Mouse (Mus musculus) embryonic facial prominence, embryonic 14.5 days (tissue): ENCODE data around the gene Casq2. TPM values are rescaled to one million over a fixed set of nuclear protein-coding genes. Genes with fewer than 3 reads are reported as not detected.

ENCODE experiments used
- ATAC-seq: fragments of 200-750 bp; cut with Nextera tagmentation; 2 replicates; pipeline ENCODE4 v1.8.0; 2017; ENCODE audit warnings: low read depth, moderate number of reproducible peaks, moderate TSS enrichment
- DNase-seq: peaks from one replicate; pipeline ENCODE4 v3.0.0-alpha.2; 2015; ENCODE audit warnings: low spot score
- H3K27ac ChIP-seq: fragments of 300-500 bp; sonication (generic); replicated peaks from 2 replicates; pipeline ENCODE4 v1.5.1; 2014; ENCODE audit warnings: low read depth, mild to moderate bottlenecking, low read length, moderate library complexity
- H3K27me3 ChIP-seq: fragments of 300-500 bp; sonication (generic); replicated peaks from 2 replicates; pipeline ENCODE4 v1.6.1; 2014; ENCODE audit warnings: low read length; ENCODE audit not compliant: control insufficient read depth, insufficient read depth
- H3K36me3 ChIP-seq: fragments of 300-500 bp; sonication (generic); 2 replicates; pipeline ENCODE4 v1.6.1; 2014; ENCODE audit warnings: low read length, mixed read lengths; ENCODE audit not compliant: control insufficient read depth, insufficient read depth
- H3K4me1 ChIP-seq: fragments of 300-500 bp; sonication (generic); 2 replicates; pipeline ENCODE4 v1.6.1; 2014; ENCODE audit warnings: antibody characterized with exemption, low read length; ENCODE audit not compliant: control insufficient read depth, insufficient read depth
- H3K4me2 ChIP-seq: fragments of 300-500 bp; sonication (generic); 2 replicates; pipeline ENCODE4 v1.6.1; 2014; ENCODE audit warnings: low read depth, mild to moderate bottlenecking, low read length, moderate library complexity, mixed read lengths
- H3K4me3 ChIP-seq: fragments of 300-500 bp; sonication (generic); 2 replicates; pipeline ENCODE4 v1.5.1; 2014; ENCODE audit warnings: low read depth, mild to moderate bottlenecking, low read length
- H3K9ac ChIP-seq: fragments of 300-500 bp; sonication (generic); 2 replicates; pipeline ENCODE4 v1.6.1; 2014; ENCODE audit warnings: low read depth, mild to moderate bottlenecking, low read length, moderate library complexity, mixed read lengths
- H3K9me3 ChIP-seq: fragments of 300-500 bp; sonication (generic); 2 replicates; pipeline ENCODE4 v1.6.1; 2016; ENCODE audit warnings: low read length; ENCODE audit not compliant: control insufficient read depth
- WGBS: fragments of 180-500 bp; shearing (Covaris S2); extraction: QIAGEN DNeasy Blood & Tissue Kit; methylation state at CpG from one replicate; pipeline ENCODE4 v1.1.7; 2014; 5-methylcytosine and 5-hydroxymethylcytosine counted together
- polyA plus RNA-seq: library from polyadenylated mRNA; unstranded; fragments of >200 nt; fragmentation: Nextera tagmentation; extraction: Ambion mirVana; gene quantifications from 2 replicates; pipeline ENCODE4 v1.2.1, GENCODE M21; 2014

The Casq2 gene
- polyA plus RNA-seq, 1 experiment from 2014 or later: 199 TPM

GRCm38 (mm10) chr3:102067861-102068260 is 18.4 kb upstream of the Casq2 start:
- H3K27me3 ChIP-seq: no peaks in the 10 kb centered on the region
- H3K4me1 ChIP-seq: no peaks in the 10 kb centered on the region
- WGBS: 94% methylated on average over 2 of the region's 2 CpGs
- ATAC-seq (no peak), DNase-seq (no peak)
- H3K9ac ChIP-seq: no peak overlapping the region
- no peaks in the 10 kb centered on the region for H3K36me3 ChIP-seq
- H3K9me3 ChIP-seq: no peaks in the 10 kb centered on the region
- H3K27ac ChIP-seq: no peak overlapping the region
- no peak overlapping the region for H3K4me3 ChIP-seq
- no peak overlapping the region for H3K4me2 ChIP-seq

GRCm38 (mm10) chr3:102069260-102069659 is 17.0 kb upstream of the Casq2 start:
- Histone ChIP-seq H3K27me3 (no peaks in the 10 kb centered on the region), H3K27ac (no peak overlapping the region), H3K9me3 (no peaks in the 10 kb centered on the region), H3K4me2 (no peak overlapping the region), H3K9ac (no peak overlapping the region), H3K4me1 (no peaks in the 10 kb centered on the region), H3K4me3 (no peak overlapping the region), H3K36me3 (no peaks in the 10 kb centered on the region)
- no peak for DNase-seq
- 72% methylated on average over 4 of the region's 4 CpGs for WGBS
- ATAC-seq: no peak

GRCm38 (mm10) chr3:102069686-102070085 is 16.5 kb upstream of the Casq2 start:
- Histone ChIP-seq H3K4me3 (no peak overlapping the region), H3K9me3 (no peaks in the 10 kb centered on the region), H3K27me3 (no peaks in the 10 kb centered on the region), H3K9ac (no peak overlapping the region), H3K27ac (no peak overlapping the region), H3K4me2 (no peak overlapping the region), H3K4me1 (no peaks in the 10 kb centered on the region), H3K36me3 (no peaks in the 10 kb centered on the region)
- 87% methylated on average over 5 of the region's 5 CpGs for WGBS
- ATAC-seq (no peak), DNase-seq (no peak)

- 91% methylated on average over 7 of the region's 7 CpGs for WGBS
- no peak overlapping the region for H3K27ac ChIP-seq
- no peak for ATAC-seq
Observed at GRCm38 (mm10) chr3:102070360-102070759, 15.9 kb upstream of the Casq2 start.

GRCm38 (mm10) chr3:102071016-102071415 is 15.2 kb upstream of the Casq2 start:
- Histone ChIP-seq H3K4me1 (no peaks in the 10 kb centered on the region), H3K9me3 (no peaks in the 10 kb centered on the region), H3K27me3 (no peaks in the 10 kb centered on the region), H3K4me3 (no peak overlapping the region), H3K27ac (no peak overlapping the region), H3K36me3 (no peaks in the 10 kb centered on the region), H3K4me2 (no peak overlapping the region), H3K9ac (no peak overlapping the region)
- ATAC-seq: no peak
- DNase-seq: no peak
- WGBS: 94% methylated on average over 3 of the region's 3 CpGs

More at GRCm38 (mm10) chr3:102070360-102070759, 15.9 kb upstream of the Casq2 start:
- no peaks in the 10 kb centered on the region for H3K27me3 ChIP-seq
- H3K4me2 ChIP-seq: no peak overlapping the region
- no peak overlapping the region for H3K4me3 ChIP-seq
- H3K9ac ChIP-seq: no peak overlapping the region
- no peaks in the 10 kb centered on the region for H3K36me3 ChIP-seq
- H3K4me1 ChIP-seq: no peaks in the 10 kb centered on the region
- H3K9me3 ChIP-seq: no peaks in the 10 kb centered on the region
- no peak for DNase-seq

GRCm38 (mm10) chr3:102079413-102079812 is 6.8 kb upstream of the Casq2 start:
- DNase-seq (no peak), ATAC-seq (0 out of 2 replicates have a peak, but pooled peaks have one; percentile 23)
- H3K9me3 ChIP-seq: no peaks in the 10 kb centered on the region
- H3K36me3 ChIP-seq: no peaks in the 10 kb centered on the region
- H3K27me3 ChIP-seq: no peaks in the 10 kb centered on the region; the same call in 1 of the 2 replicates
- no peak overlapping the region for H3K27ac ChIP-seq
- WGBS: 87% methylated on average over 2 of the region's 2 CpGs
- no peak overlapping the region for H3K4me2 ChIP-seq
- H3K4me1 ChIP-seq: no peaks in the 10 kb centered on the region
- no peak overlapping the region for H3K9ac ChIP-seq
- no peak overlapping the region for H3K4me3 ChIP-seq

GRCm38 (mm10) chr3:102081862-102082261 is 4.4 kb upstream of the Casq2 start:
- Histone ChIP-seq H3K4me1 (no peaks in the 10 kb centered on the region), H3K27ac (no peak overlapping the region), H3K9ac (no peak overlapping the region), H3K9me3 (no peaks in the 10 kb centered on the region), H3K36me3 (no peaks in the 10 kb centered on the region), H3K4me3 (no peak overlapping the region), H3K4me2 (no peak overlapping the region), H3K27me3 (peaks cover 13% of the 10 kb centered on the region)
- ATAC-seq (peak; percentile 90), DNase-seq (peak; percentile 89)
- 14% methylated on average over 3 of the region's 3 CpGs for WGBS

GRCm38 (mm10) chr3:102083589-102084230 is 2.5 kb upstream of the Casq2 start:
- 28% methylated on average over 13 of the region's 13 CpGs for WGBS
- no peak overlapping the region for H3K27ac ChIP-seq
- DNase-seq (no peak), ATAC-seq (no peak)
- no peaks in the 10 kb centered on the region for H3K4me1 ChIP-seq
- H3K27me3 ChIP-seq: peaks cover 13% of the 10 kb centered on the region
- no peak overlapping the region for H3K4me3 ChIP-seq
- no peaks in the 10 kb centered on the region for H3K36me3 ChIP-seq
- H3K9ac ChIP-seq: no peak overlapping the region
- H3K4me2 ChIP-seq: no peak overlapping the region
- no peaks in the 10 kb centered on the region for H3K9me3 ChIP-seq

- H3K27ac ChIP-seq: no peak overlapping the region
- no peaks in the 10 kb centered on the region for H3K4me1 ChIP-seq
- peaks cover 13% of the 10 kb centered on the region for H3K27me3 ChIP-seq
- no peaks in the 10 kb centered on the region for H3K9me3 ChIP-seq
- no peak for ATAC-seq
- 61% methylated on average over 13 of the region's 13 CpGs for WGBS
- no peak overlapping the region for H3K4me2 ChIP-seq
- H3K4me3 ChIP-seq: no peak overlapping the region
- no peak overlapping the region for H3K9ac ChIP-seq
- no peaks in the 10 kb centered on the region for H3K36me3 ChIP-seq
- no peak for DNase-seq
Observed at GRCm38 (mm10) chr3:102084833-102085491, 1.3 kb upstream of the Casq2 start.
